Mouse (Mus musculus): ENCODE data around the gene Gm38655.

DNA sequence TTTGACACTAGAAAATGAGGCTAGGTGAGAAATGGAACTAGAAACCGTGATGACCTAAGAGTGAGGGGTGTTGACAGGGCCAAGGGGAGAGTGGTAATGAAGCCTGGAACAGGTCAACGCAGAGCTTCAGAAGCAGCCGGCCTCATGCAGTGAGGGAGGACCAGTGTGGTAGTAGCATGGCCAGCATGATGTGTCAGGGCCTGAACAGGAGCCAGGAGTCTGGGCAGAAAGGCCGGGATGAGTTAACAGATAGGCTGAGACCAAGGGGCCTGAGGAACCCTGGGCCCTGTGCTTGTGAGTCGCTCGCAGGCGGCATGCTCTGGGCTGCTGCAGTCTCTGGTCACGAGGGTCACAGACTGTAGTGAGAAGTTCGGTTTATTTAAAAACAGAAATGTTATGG lies 43.7 kb upstream of the Gm38655 start:
- no peak for TF ChIP-seq CTCF (IDR thresholded peaks at IDR 0.05)
- TF ChIP-seq POLR2A (IDR thresholded peaks at IDR 0.05; ENCODE audit: insufficient read depth, low read depth, low read length), result no peak
